Mouse (Mus musculus): ENCODE data around the gene Osgepl1.
"Not testable (repeated sequence)": the region's sequence is repeated elsewhere in the genome, so short reads cannot be mapped to it uniquely, and the experiment has no call there.

Gene Osgepl1

GRCm38 (mm10) chr1:53312989-53313967 lies at the start of gene Osgepl1:
TSS of gene Osgepl1 (plus strand) at chr1:53313624.
- DNase-seq (ENCODE audit: low spot score in 2 of 2): peak; percentile 84 to 92

- not testable (repeated sequence) for DNase-seq (ENCODE audit: low spot score in 2 of 2)
Measured at GRCm38 (mm10) chr1:53264958-53265612, 48.3 kb upstream of the Osgepl1 start.

DNA sequence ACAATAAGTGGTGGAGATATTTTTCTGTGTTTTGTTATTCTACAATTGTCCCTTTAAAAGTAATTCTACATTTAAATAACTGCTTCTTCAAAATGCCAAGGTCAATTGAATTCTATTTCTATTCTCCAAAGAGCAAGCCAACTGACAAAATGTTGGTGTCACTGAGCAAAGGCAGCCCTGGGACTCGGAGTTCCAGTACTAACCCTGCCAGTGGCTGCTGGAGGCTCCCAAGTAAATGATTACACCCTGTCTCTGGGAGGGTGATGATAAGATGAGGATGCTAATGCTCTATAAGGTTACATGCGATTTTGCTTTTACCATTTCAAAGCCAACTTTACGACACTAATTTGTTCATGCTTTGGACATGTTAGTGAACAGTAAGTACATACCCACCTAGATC lies 43.5 kb upstream of the Osgepl1 start:
- DNase-seq (ENCODE audit: low spot score in 2 of 2): no peak

- DNase-seq (ENCODE audit: low spot score in 2 of 2): peak; percentile 61 to 67
Measured at GRCm38 (mm10) chr1:53272646-53273045, 40.8 kb upstream of the Osgepl1 start.

DNA sequence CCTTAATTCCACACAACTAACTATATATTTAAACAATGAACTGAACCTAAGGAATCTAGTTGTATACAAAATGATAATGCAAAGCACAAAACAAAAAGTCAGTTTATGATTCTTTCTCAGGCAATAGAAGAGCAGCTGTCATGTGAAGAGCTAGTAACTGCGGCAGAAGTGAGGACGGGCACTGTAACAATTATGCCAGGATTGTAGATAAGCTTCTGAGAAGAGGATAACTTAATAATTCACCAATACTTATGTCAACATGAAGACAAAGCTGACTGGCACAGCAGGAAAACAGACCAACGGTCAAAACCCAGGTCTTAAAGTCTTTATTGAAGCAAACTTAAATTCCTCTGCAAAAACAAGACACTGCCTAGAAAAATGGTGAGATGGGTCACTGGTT lies 22.2 kb upstream of the Osgepl1 start:
- no peak for DNase-seq (ENCODE audit: low spot score in 2 of 2)

GRCm38 (mm10) chr1:53296581-53297383 lies 16.6 kb upstream of the Osgepl1 start, which contains the start of the genes Pms1, Ormdl1 and Gm28778:
TSS of gene Pms1 (minus strand) at chr1:53297018.
TSS of gene Ormdl1 (plus strand) at chr1:53297095.
TSS of gene Gm28778 (plus strand) at chr1:53297111.
- peak; percentile 95 for DNase-seq (ENCODE audit: low spot score in 2 of 2)

- no peak for DNase-seq (ENCODE audit: low spot score in 2 of 2)
Measured at GRCm38 (mm10) chr1:53300506-53300905, 12.9 kb upstream of the Osgepl1 start.

DNA sequence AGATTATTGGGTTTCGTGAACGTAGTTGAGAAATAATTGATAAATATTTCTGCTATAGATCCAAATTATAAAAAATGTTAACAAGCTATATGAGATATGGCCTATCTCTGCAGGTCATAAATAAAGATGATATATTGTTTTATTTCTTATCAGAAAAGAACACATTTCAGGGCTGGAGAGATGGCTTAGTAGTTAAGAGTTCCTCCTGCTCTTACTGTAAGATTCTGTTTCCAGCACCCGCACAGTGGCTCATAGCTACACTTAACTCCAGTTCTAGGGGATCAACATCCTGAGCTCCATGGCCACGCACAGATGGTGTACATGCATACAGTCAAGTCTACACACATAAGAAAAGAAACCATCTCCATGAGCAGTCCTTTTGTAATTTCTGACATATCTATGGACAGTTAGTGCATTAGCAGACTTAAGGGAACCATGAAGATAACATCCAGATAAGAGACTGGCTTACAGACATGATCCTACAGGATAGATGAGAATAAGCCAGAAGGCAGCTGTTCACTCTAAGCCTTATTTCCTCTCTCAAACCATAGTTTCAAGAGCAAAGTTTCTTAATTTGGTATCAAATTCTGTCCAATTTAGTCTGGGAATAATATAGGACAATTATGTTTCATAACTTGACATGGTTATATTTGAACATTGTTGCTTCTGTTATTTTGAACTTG lies 8.4 kb downstream of the Osgepl1 start:
- no peak for DNase-seq (ENCODE audit: low spot score in 2 of 2)

- no peak for DNase-seq (ENCODE audit: low spot score in 2 of 2)
Measured at GRCm38 (mm10) chr1:53323254-53323653, 9.8 kb downstream of the Osgepl1 start.

- no peak for DNase-seq (ENCODE audit: low spot score in 2 of 2)
Measured at GRCm38 (mm10) chr1:53324277-53324676, 10.9 kb downstream of the Osgepl1 start.

DNA sequence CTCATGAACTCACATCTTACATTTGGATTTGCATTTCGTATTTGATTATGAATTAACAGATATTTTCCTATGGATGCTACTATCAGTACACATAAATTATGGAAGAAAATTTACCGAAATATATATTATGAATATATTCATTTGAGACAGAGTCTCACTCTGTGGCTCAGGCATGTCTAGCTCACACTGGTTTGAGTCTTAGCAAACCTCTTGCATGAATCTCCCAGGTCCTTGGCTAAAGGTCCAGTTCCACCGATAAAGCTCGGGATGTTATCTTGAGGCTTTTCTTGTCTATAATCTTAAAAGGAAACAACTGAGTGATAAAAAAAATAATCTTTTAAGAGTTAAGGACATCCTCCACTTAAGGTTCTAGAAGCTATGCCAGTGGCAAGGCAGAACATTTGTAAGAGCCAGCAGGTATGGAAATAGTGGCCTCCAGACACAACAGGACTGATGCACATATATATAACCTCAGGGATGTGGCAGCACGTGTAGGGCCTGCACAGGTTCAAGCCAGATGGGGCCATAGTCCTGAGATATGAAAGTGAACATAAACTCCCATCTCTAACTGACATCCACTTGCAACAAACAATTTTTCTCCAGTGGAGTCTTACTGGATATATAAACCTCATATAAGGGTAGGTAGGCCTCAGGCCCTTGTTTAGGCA lies 11.5 kb downstream of the Osgepl1 start:
- no peak for DNase-seq (ENCODE audit: low spot score in 2 of 2)

- not testable (repeated sequence) for DNase-seq (ENCODE audit: low spot score in 2 of 2)
Measured at GRCm38 (mm10) chr1:53333527-53333926, 20.1 kb downstream of the Osgepl1 start.

- DNase-seq (ENCODE audit: low spot score in 2 of 2): no peak
Measured at GRCm38 (mm10) chr1:53335465-53335864, 22.0 kb downstream of the Osgepl1 start.

- DNase-seq (ENCODE audit: low spot score in 2 of 2): not testable (repeated sequence)
Measured at GRCm38 (mm10) chr1:53337403-53337802, 24.0 kb downstream of the Osgepl1 start.

- no peak for DNase-seq (ENCODE audit: low spot score in 2 of 2)
Measured at GRCm38 (mm10) chr1:53341071-53341470, 27.6 kb downstream of the Osgepl1 start.

DNA sequence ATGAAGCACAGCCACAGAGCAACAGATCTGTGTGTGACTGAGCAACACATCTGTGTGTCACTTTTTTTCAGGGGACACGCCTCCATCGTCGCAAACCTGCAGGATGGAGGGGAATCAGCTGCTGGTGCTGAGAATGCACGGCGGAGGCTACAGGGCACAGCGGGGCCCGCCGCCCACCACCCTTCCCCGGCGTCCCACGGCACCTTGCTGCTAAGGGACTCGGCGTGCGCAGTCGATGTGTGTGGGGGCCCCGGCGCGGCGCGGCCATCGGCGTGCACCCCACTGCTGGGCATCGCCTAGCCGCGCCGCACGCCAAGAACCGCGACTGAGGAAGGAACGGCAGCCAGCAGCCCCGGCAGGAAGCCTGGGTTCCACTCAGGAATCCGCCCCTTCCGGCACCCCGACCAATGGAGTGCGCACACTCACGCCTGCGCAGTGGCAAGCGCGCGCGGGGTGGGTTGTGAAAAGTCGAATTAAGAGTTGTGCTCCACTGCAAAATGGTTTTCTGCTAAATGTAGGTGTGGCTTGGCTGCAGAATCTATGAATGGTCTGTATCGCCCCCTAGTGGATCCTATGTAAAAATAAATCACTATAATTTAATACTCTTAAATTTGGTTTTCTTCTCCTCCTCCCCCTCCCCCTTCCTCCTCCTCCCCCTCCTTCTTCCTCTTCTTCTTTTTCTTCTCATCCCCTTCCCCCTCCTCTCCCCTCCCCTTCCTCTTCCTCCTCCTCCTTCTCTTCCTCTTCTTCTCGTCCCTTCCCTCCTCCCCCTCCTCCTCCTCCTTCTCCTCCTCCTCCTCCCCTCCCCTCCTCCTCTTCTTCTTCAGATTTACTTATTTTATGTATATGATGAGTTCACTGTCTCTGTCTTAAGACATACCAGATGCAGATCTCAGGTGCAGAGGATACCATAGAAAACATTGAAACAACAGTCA lies 39.2 kb downstream of the Osgepl1 start, which contains the start of the genes Asdurf, Gm28551 and Asnsd1:
TSS of gene Asdurf (minus strand) at position 293 of the 935 bp plus-strand sequence.
TSS of gene Gm28551 (minus strand) at position 341 of the 935 bp plus-strand sequence.
TSS of gene Asnsd1 (minus strand) at position 426 of the 935 bp plus-strand sequence.
- peak; percentile 96 to 99 for DNase-seq (ENCODE audit: low spot score in 2 of 2)

DNA sequence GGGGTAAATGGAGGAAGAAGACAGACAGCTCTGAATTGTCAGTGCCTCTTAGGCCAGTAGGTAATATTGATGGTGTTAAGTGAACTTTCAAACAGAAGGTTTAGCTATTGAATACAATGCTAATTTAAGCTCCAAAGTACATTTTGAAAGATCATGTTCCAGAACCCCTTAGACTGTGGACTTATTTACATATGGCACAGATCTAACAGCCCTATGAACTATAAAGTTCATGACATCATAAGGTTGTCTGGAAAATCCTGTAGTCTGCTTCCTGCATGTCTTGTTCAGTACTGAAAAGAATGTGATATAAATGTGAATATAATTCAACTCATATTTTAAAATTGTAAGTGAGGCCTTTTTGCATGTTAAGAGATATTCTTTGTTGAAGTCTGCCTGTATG lies 45.6 kb downstream of the Osgepl1 start:
- DNase-seq (ENCODE audit: low spot score in 2 of 2): no peak

Measured in right cerebral cortex, adult 2 months (tissue).